Mouse (Mus musculus) T-helper 1 cell (primary cell): Measurements from ENCODE around the gene Fmo5.

Experiments
- in situ Hi-C: fragments of 300-600 bp; cut with MboI, MseI; formaldehyde crosslinking; loops from one replicate; pipeline ENCODE4 v1.15.1; 2025; ENCODE audit warnings: high pct_unique_total_duplicates

Fmo5 gene

GRCm38 (mm10) chr3:97628391-97629001 lies at the start of gene Fmo5:
Gene Fmo5, plus strand, starts transcription at chr3:97628804.
- in situ Hi-C loops = no loop called here

DNA sequence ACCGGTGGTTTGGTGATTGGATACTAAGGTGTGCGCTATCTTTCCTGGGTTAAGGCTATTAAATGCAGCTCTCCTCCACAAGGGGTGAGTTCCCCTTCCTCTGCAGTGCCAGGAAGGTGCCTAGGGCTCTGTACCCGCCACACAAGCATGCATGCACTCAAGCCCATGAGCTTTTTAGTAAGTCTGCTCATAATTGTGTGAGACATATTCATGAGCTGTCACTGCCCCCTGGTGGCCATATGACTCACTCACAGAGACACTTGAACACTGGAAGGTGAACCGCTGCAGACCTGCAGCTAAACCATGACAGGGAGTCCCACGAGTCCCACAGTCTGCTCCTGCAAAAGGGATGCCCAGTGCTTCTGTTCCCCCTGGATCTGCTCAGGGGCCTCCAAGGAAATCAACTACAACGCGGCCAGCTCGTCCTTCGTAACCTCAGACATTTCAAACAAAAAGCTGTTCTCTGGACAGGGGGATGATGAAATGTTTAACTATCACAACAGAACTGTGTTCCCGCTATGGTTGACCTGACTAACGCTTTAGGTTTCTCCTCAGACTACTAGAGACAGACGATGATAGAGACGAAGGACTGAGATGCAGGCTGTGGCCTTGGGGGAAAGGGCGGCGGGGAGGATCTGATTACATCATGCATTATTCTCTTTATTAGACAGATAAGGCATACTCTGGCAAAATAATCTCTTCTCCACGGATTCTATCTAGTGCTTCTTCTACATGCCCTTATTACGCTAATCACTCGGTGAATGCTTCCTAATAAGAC lies 43.0 kb upstream of the Fmo5 start:
- in situ Hi-C loops = no loop called here

- in situ Hi-C loops = no loop called here
Observed at GRCm38 (mm10) chr3:97587656-97588055, 40.9 kb upstream of the Fmo5 start.

- in situ Hi-C loops = no loop called here
Observed at GRCm38 (mm10) chr3:97590699-97591098, 37.9 kb upstream of the Fmo5 start.

DNA sequence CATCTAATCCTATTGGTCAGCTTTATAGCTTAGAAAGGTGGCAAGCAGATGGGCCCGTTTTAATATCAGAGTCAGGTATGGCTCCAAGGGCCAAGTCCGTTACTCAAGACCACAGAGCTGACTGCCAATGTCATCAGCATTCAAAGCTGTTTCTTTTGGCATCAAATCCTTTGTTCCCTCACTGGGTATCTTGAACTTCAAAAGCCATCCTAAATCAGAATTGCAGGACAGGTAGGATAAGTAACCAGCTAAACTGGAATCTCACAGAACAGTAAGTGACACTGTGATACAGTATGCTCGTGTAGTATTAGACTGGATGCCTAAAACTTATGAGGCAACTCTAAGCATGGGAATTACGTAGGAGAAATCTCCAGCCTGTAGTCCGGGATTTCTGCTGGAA lies 35.5 kb upstream of the Fmo5 start:
- in situ Hi-C loops = no loop called here

DNA sequence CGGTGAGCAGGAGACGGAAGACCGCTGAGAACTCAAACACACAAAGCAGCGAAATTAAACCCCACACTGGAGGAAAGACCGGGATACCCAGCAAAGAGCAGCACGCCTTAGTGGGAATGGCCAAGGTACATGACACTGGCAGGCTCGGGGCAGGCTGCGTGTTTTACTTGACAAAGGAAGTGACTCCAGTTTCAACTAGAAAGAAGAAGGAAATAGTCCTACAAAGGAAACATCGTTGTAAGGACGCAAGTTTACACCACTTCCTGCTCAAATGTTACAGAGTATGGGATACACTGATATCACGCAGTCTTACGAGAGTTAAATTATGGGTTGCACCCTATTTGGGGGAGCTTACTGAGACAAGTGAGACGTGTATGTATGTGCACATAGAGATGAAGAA lies 34.5 kb upstream of the Fmo5 start:
- in situ Hi-C loops = no loop called here

GRCm38 (mm10) chr3:97595066-97595465 lies 33.5 kb upstream of the Fmo5 start:
- in situ Hi-C loops = no loop called here

DNA sequence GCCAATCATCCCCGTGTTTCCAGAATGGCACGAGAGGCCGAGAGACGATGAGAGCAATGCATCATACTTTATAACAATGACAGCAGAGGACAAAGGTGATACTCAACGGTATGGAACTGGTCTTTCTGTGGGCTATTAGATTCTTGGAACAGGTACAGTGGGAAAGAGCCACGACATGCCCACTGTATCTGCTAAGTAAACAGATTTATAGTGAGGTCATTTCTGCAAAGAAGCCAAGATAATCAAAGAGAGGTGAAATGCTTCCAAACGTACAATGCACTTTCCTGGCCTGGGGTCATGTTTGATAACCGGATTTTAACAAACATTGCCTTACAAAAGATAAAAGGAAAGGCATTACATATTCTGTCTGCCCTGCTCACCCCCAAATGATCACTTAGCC lies 31.8 kb upstream of the Fmo5 start:
- in situ Hi-C loops = no loop called here

- in situ Hi-C loops = no loop called here
Observed at GRCm38 (mm10) chr3:97600050-97600832, 28.4 kb upstream of the Fmo5 start.

- in situ Hi-C loops = no loop called here
Observed at GRCm38 (mm10) chr3:97609201-97609844, 19.3 kb upstream of the Fmo5 start.

DNA sequence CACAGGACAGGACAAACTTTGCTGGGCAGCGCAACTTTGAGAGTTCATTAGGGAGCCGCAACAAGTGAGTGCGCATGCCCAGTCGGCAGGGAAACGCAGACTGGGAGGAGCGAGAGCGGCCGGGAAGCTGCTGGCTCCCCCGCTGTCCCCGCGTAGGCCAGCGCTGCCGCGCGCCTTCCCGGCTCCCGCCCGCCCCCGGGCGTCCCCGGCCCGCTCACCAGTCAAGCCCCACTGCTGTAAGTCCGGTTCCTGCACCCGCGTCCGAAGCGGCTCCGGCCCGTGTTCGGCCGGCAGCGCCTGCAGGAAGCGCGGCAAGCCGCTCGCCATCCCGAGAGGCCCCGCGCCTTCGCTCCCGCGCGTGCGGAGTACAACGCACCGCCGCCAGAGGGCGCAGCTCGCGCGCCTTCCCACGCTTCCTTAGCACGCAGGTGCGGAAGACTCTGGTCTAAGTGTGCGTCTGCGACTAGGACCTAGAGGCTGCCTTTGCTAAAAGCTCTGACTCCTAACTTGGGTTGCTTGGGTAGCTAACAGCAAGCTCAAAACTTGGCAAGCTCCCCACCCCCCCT lies 18.7 kb upstream of the Fmo5 start, which contains the start of gene Chd1l:
Gene Chd1l, minus strand, starts transcription at position 359 of the 566 bp plus-strand sequence.
- in situ Hi-C loops = loop anchor here (5.0 kb wide), 1 partner anchor 42 kb away; no protein-coding TSS in a partner anchor

GRCm38 (mm10) chr3:97611021-97611420 lies 17.6 kb upstream of the Fmo5 start:
- in situ Hi-C loops = loop anchor here (5.0 kb wide), 1 partner anchor 41 kb away; no protein-coding TSS in a partner anchor

DNA sequence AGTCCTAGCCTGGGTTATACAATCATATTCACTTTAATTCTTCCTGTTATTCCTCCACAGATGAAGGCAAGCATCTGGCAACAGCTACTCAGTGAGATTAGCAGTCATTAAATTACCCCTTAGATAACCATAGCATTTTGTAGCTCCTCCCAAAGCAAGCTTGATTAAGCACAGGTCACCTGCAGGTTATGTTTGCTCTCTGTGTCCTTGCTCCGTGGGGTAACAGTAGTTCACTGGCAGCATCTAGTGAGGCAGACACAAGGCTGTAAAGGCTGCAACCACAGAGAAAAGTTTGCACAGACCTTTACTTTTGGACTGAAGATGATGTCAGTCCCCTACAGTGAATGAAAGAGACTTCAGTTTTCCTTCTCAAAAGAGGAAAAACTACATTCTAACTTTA lies 13.4 kb upstream of the Fmo5 start:
- in situ Hi-C loops = no loop called here

DNA sequence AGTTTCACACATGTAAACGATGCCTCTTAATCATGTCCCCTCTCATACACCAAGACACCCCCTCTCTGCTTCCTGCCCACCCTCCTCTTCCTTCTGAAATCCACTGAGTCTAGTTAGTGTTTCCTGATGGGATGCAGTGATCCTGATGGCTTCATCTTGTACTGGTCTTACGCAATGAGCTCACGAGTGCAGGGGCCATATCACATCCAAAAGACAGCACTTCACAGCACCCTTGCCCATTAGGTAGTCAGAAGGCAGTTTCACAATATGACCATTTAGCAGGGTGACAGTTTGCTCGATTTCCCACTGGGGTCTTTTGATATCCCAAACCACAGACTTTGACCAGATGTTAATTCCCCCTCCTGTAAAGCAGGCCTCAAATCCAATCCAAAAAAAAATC lies 12.7 kb upstream of the Fmo5 start:
- in situ Hi-C loops = no loop called here

- in situ Hi-C loops = no loop called here
Observed at GRCm38 (mm10) chr3:97617091-97617825, 11.3 kb upstream of the Fmo5 start.

DNA sequence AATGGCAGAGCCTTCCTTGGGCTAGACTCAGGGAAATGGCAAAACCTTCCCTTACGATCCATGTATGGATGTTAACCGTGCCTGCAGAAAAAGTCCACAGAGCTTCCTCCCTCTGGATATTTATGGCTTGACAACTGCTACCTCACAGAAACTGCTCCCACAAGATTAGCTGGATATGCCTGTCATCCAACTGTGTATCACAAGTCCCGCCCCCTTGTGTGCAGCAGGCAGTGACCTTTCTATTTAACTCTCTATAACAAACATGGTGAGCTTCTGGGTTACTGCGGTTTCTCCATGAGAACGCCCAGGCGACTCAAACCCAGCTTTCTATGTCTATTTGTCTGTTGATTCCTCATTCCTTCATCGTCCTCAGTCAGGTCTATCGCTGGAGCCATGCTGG lies 10.7 kb upstream of the Fmo5 start:
- in situ Hi-C loops = no loop called here

- in situ Hi-C loops = no loop called here
Observed at GRCm38 (mm10) chr3:97620657-97621056, 7.9 kb upstream of the Fmo5 start.

GRCm38 (mm10) chr3:97624611-97625010 lies 4.0 kb upstream of the Fmo5 start:
- in situ Hi-C loops = no loop called here

- in situ Hi-C loops = no loop called here
Observed at GRCm38 (mm10) chr3:97627893-97628292, 711 bp upstream of the Fmo5 start.

DNA sequence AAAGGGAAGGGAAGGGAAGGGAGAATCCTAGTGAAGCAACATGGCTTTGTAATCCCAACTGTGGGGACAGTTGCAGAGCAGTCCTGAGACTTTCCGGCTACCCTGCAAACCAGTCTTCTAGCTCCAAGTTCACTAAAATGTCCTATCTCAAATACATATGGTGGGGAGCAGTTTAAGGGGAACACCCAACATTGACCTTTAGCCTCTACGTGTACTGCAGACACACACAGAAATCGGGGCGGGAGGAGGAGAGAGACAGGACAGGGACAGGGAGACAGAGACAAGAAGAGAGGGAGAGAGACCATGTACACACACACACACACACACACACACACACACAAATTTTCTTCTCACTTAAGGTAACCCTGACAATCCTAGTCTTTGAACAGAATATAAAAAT lies 1.3 kb downstream of the Fmo5 start:
- in situ Hi-C loops = no loop called here

GRCm38 (mm10) chr3:97630746-97631145 lies 2.1 kb downstream of the Fmo5 start:
- in situ Hi-C loops = no loop called here
